27 mouse cellular contexts compared by ENCODE assay signal in the genomic region with DNA sequence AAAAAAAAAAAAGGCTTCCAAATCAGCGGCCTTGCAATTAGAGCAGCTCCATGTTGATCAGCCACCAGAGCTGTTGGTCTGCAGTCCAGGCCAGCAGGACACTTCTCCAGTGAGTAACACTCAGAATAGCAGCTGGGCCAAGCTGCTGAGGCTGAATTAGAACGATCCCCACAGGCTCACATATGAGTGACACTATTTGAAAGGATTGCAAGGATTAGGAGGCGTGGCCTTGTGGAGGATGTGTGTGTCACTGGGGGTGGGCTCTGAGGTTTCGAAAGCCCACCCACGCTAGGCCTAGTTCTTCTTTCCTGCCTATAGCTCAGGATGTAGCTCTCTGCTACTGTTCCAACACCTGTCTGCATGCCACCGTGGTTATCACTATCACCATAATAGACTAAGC.
"Had no signal": no experiment of that assay in that cellular context is flagged by ENCODE, and none has a peak within 500 bp of the region (broad histone marks: within the 10 kb centered on the region; RNA-seq: fewer than 3 reads in every experiment).

No protein-coding gene starts in this region.

- DNase-seq: cerebellum, adult 18-20 months; cerebellum, adult 2 months; cerebellum, adult 8-10 months; cerebellum, adult 9-10 months; cerebellum, adult 9-11 months; cerebellum, postnatal 10 days; cerebellum, postnatal 14 days; cerebellum, postnatal 25 days; cerebellum, postnatal 36 days; forebrain, postnatal 0 days; gastrocnemius, adult 2 months; gastrocnemius, postnatal 10 days; gastrocnemius, postnatal 14 days; gastrocnemius, postnatal 25 days; gastrocnemius, postnatal 36 days; heart, adult 18-20 months; heart, adult 2 months had no signal

- H3K9ac ChIP-seq: embryonic facial prominence, embryonic 12.5 days; embryonic facial prominence, embryonic 13.5 days; embryonic facial prominence, embryonic 15.5 days; forebrain, embryonic 12.5 days; forebrain, embryonic 13.5 days; forebrain, postnatal 0 days had no signal

- H3K9me3 ChIP-seq: embryonic facial prominence, embryonic 10.5 days; embryonic facial prominence, embryonic 12.5 days; embryonic facial prominence, embryonic 13.5 days; embryonic facial prominence, embryonic 15.5 days; forebrain, embryonic 13.5 days had no signal

- H3K4me3 ChIP-seq: embryonic facial prominence, embryonic 10.5 days; embryonic facial prominence, embryonic 12.5 days; embryonic facial prominence, embryonic 13.5 days; embryonic facial prominence, embryonic 15.5 days; erythroblast, embryonic 14.5 days; forebrain, embryonic 10.5 days; forebrain, embryonic 12.5 days; forebrain, embryonic 13.5 days; gastrocnemius, adult 2 months; heart, adult 2 months had no signal

- H3K27me3 ChIP-seq: embryonic facial prominence, embryonic 12.5 days; embryonic facial prominence, embryonic 13.5 days; embryonic facial prominence, embryonic 15.5 days; forebrain, embryonic 12.5 days; forebrain, embryonic 13.5 days had no signal

- ATAC-seq: forebrain, embryonic 13.5 days; forebrain, embryonic 14.5 days; forebrain, embryonic 16.5 days; forebrain, postnatal 0 days had no signal

- H3K27ac ChIP-seq: embryonic facial prominence, embryonic 10.5 days; embryonic facial prominence, embryonic 12.5 days; embryonic facial prominence, embryonic 13.5 days; embryonic facial prominence, embryonic 15.5 days; forebrain, embryonic 10.5 days; forebrain, embryonic 12.5 days; forebrain, embryonic 13.5 days; gastrocnemius, adult 2 months; heart, adult 2 months had no signal

- H3K4me2 ChIP-seq: embryonic facial prominence, embryonic 12.5 days; embryonic facial prominence, embryonic 13.5 days; embryonic facial prominence, embryonic 15.5 days; forebrain, embryonic 12.5 days; forebrain, embryonic 13.5 days had no signal

- H3K4me1 ChIP-seq: forebrain, embryonic 12.5 days had no signal

- H3K36me3 ChIP-seq: embryonic facial prominence, embryonic 12.5 days; forebrain, embryonic 12.5 days had no signal
